Mouse (Mus musculus) cerebellum, postnatal 36 days (tissue): ENCODE results near the gene Cd276.
A peak's percentile ranks its signal among the peaks of the same experiment; 100 is the strongest.

Source experiments
- DNase-seq, 2 experiments: peaks; one replicate each; pipeline ENCODE4 v3.0.0; 2021 to 2022; ENCODE audit warnings: mixed read lengths in 2 of 2

Cd276 gene

DNA sequence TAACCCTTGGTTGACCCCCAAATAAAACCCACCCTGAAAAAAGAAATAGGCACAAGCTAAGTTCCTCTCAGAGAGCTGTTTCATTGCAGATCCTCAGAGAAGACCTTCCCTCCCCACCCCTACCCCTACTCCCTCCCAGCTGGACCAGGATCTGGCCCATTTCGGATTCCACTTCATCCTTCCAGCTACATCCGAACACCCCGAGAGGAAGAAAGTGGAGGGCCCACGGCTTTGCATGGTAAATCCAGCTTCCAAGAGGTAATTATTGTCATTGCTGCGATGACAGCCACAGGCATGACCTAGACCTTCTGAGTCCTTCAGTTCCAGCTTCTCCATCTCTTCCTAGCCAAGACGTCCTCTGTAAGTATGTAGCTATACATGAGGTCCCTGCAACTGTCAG is 4.3 kb downstream of the Cd276 start:
- no peak for DNase-seq

DNA sequence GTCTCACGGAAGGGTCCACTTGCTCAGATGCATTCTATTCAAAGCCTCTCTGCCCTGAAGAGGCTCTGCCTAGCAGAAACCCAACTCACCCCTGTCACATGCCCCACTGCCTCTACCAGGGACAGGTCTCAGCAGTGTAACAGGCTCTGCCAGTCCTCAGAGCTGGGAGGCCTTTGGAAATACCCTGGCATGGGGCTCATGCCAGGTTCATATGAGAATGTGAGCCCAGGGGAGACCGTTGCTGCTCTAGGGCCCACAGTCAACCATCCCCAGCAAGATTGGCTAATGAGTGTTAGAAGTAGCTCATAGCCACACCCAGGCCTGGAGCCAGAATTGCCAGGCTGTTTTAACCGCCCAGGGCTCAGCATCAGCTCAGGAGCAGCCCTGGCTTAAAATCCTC is 5.5 kb downstream of the Cd276 start:
- peak in 1 of 2 experiments; percentile 36 for DNase-seq

DNA sequence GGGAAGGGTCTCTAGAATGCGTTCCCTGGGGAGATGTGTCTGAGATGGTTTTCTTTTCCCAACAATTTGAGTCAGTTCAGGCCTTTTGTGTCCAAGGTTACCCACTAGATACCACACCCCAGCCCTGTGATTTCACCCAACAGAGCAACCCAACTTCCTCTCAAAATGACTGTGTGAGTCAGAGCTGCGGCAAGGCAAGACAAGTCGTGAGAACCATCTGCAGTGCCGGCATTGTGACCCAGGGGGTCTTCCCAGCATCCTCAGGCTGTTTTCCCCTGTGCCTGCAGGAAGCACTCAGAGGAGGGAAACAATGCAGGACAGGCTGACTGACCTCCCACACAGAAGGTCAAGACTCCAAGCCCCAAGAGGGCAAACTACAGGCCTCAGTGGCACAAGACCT is 6.3 kb downstream of the Cd276 start:
- DNase-seq = no peak

DNA sequence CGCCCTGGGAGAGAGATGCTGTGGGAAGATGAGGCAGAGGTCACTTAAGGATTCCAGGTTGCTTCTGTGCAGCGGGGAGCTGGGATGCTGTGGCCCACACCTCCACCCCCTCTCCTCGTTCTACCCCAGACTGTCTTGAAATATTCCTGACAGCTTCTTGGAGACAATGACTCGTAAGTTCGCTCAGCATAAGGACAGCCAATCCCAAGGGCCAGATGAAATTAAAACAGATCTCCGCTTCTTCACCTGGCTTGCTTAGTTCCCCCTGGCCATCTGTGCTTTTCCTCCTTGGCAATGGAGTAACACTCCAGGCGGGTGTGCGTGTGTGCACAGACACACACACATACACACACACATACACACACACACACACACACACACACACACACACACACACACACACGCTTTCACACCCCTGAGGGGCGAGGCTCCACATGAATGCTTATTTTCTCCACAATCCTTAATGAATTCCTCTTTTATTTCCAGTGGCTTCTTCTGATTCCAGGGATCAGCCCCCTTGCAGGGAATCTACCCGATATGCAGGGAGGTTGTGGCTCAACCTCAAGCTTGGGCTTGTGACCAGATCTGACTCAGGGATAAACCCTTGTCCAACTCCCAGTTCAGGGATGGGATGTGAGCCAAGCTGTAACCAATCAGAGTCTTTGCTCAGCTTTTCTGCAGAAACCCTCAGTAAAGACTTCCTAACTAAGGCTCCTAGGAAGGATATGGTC is 8.4 kb downstream of the Cd276 start:
- DNase-seq = peak; percentile 52 to 69

DNA sequence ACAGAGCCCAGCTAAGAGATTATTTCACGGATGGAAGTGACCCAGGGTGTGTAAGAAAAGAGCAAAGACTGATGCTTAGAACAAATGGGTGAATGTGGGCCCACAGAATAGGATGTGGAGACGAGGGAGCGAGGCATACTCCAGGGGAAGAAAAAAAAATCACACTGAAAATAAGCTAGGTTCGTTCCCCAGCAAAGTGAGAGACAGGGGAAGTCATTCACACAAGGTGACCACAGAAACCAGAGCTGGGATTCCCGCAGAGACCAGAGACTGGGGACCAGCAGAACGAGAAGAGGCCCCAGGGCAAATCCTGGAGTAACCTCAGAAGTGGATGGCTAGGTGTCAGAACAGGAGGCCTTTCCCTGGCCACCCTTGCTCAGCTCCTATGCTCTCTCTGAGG is 9.8 kb downstream of the Cd276 start:
- no peak for DNase-seq

DNA sequence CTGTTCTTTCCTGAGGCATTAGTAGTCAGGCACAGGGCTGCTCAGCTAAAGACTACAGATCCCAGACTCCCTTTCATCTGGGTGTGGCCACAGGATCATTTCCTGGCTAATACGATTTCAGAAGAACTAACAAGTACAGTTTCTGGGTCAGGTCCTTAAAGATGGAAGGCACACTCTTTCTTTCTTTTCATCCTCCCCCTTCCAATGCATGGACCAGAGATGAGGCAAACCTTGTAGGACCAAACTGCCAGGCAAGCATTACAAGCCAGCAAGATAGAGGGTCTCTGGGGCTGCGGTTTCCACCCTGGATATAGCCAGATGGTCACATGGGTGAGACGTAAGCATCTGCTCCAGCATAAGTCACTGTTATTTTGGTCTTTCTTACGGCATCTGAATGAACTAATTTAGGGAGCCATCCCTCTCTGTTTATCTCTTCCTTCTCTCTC is 10.3 kb downstream of the Cd276 start:
- no peak for DNase-seq

DNA sequence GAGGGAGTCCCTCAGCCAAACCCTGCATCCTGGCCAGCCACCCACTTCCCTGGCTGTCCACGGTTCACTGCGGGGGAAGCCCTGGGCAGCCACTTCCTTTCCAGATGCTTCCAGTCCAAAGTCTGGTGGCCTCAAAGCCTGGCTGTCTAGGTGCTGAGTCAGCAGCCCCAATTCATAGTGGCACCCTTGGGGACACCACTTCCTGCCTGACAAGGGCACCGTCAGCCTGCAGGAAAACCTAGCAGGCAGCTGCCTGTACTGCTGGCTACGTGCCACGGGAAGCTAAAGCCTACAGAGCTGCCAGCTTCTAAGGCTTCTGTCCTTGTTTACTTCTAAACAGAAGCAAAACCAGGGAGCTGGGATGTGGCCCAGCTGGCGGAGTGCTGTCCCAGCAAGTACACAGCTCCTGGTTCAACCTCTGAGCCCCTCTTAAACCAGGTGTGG is 13.3 kb downstream of the Cd276 start:
- DNase-seq = peak; percentile 58

DNA sequence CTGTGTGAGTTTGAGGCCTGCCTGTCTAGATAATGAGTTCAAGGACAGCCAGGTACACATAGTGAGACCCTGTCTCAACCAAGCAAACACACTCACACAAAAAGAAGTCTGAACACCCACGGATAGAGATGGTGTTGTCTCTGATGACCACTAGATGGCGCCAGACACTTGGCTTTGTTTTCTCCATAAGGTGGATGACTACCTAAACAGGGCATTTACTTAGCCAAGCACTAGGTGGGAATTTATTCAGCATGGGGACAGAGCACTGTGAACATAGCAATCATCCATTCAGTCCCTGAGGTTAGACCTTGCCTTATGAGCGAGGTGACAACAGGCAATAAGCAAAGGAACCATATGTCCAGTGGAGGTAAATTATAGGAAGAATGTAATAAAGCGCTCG is 15.4 kb downstream of the Cd276 start:
- DNase-seq = peak; percentile 59 to 78

DNA sequence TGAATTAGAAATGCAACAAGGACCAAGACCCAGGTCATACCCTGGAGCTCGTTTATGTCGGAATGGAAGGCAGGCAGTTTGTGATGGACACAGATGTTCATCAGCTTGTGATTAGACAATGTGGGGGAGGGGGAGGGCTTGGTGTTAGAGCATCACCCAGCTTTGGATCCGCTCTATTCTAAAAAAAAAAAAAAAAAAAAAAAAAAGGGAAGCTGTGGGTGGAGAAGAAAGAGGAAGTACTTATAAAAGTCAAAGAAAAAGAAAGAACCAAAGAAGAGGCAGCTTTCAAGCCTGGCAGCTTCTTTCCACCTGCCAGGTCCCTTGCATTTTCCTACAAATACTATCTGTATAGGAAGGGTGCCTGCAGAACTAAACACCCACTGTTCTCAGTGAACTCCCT is 17.5 kb downstream of the Cd276 start:
- no peak for DNase-seq

DNA sequence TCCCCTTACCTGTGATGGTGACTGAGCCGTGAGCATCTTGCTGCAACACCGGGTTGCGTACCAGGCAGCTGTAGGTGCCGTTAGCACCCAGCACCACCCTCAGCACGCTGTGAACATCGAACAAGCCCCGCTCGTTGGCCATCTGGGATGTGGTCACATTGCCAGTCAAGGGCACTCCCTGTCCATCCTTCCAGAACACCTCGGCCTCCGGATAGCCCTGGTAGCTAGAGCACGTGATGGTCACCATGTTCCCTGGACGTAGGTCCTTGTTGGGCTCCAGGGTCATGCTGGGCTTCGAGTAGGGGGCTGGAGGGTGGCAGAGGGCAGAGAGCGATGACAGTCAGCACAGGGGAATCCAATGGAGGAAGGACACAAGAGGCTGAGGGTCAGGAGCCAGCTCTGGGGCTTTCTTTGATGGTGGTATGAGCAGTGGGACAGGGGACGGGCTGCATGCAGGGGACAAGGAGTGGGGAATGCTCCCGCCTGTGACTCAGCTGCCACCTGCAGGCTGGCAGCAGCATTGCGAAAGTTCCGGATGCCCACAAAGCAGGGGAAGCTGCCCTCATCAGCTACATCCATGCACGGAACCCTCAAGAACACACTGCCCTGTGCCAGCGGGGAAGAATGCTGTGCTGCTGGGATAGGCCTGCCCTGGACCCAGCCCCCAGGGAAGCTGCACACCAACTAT is 19.6 kb downstream of the Cd276 start:
- peak in 1 of 2 experiments; percentile 46 for DNase-seq

DNA sequence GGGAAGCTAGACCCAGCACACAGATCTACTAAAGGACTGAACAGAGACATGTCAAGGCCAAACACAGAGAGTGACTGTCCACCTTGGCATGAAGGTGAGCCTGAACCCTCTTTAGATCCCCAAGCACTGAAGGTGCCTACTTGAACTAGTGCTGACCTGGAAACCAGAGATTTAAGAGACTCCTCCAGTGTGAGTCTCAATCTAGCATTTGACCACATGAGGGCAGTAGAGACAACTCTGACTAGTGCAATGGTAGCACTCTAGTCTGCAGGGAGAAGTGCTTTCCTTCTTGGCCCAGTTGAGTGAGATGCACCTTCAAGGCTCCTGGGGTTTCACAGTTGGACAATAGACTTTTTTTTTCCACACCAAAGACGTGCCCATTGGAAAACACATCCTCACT is 20.5 kb downstream of the Cd276 start:
- peak; percentile 36 to 77 for DNase-seq

DNA sequence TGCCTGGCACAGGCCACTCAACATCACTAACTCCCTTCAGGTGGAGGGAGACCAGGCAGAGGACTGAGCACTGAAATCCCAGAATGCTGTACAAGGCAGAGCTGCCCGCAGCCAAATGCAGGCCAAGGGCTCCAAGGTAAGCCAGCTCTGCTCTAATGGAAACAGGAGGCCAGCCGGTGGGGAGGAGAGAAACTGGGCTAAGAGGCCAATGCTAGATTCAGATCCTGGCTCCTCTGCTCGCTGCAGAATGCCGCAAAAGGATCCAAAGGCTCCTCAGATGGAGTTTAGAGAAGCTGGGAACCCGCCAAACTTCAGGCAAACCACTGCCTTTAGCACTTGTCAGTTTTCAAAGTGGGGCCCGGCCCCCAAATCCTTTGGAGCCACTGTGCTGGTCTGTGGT is 21.9 kb downstream of the Cd276 start:
- DNase-seq = peak; percentile 73 to 77

DNA sequence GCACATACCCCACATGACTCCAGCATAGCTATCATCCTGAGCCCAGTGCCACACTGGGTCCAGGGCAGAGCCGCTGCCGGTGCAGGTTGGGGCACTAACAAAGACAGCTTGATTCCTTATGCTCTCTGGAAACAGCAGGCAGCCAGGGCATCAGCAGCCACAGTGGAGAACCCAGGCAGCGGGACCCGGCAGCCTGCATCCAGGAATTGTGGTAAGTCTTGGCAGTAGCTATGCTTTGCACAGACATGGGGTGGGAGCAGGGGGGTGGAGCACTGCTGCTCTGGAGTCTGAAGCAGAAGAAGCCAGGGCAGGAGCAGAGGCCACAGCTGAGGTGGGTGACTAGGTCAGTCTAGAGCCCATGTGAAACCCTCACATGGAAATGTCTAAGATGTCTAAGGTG is 23.0 kb downstream of the Cd276 start:
- no peak for DNase-seq

DNA sequence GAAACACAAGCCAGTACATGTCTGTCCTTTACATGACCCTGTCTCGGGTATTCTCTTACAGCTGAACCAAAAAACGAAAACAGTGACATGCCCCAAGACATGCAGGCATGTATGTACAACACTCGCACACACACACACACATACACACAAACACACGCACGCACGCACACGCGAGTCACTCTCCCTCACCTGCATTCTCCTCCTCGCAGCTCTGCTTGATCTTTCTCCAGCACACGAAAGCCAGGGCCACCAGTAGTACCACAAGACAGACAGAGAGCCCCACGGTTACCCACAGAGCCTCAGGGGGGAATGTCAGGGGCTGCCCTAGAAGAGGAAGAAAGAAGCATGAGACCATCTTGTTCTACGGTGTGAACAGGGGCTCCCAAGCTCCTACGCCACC is 24.8 kb downstream of the Cd276 start:
- no peak for DNase-seq

DNA sequence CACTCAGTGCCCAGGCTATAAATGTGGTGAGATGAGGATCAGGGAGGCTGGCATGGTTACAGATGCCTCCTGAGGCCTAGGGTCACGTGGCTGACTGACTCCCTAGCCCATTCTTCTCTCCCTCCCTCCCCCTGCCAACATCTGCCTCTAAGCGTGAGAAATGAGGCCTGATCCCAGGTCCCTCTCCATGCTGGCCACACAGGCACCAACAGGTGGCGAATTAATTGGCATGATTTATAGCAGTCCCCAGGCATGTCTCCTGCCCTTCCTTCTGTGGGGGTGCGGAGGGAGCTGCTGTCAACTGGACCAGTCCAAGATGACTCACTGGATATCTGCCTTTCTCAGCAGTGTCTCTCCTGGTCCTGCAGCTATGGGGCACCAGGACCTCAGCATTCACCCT is 27.4 kb downstream of the Cd276 start:
- DNase-seq = no peak

DNA sequence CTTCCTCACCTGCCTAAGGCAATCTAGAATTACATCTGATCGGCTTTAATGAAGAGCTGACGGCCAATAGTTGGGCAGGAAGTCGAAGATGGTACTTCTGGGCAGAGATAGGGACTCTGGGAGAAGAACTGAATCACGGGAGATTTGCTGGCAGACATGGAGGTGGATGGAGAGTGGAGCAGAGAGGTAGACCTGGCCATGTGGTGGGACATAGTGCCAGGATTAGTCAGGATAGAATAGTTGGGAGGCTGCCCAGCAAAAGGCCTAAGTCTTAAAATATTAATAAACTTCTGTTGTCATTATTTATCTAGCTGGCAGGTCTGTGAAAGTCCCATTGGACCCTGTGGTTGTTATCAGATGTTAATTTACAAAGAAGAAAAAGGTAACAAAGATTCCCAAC is 30.1 kb downstream of the Cd276 start:
- DNase-seq = peak in 1 of 2 experiments; percentile 33

DNA sequence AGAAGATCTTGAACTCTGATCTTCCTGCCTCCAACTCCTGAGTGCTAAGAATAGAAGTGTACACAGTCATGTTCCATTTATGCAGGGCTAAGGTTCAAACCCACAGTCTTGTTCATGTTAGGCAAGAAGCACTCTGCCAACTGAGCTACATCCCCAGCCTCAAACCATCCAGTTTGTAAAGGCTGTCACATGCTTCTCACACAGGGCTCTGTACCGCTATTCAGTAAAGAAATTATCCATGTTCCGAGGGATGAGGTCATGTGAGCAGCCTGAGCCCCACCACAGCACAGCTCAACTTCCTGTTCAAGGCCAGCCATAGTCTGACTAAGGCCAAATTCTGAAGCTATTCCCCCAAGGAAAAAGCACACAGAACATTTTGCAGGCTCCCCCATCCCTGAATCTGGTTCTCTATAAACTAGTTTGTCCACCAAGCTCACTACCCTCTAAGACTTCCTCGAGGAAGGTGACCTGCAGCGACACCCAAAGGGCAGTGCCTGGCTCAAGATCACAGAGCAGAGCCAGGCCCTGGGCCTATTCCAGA is 33.3 kb downstream of the Cd276 start:
- no peak for DNase-seq

DNA sequence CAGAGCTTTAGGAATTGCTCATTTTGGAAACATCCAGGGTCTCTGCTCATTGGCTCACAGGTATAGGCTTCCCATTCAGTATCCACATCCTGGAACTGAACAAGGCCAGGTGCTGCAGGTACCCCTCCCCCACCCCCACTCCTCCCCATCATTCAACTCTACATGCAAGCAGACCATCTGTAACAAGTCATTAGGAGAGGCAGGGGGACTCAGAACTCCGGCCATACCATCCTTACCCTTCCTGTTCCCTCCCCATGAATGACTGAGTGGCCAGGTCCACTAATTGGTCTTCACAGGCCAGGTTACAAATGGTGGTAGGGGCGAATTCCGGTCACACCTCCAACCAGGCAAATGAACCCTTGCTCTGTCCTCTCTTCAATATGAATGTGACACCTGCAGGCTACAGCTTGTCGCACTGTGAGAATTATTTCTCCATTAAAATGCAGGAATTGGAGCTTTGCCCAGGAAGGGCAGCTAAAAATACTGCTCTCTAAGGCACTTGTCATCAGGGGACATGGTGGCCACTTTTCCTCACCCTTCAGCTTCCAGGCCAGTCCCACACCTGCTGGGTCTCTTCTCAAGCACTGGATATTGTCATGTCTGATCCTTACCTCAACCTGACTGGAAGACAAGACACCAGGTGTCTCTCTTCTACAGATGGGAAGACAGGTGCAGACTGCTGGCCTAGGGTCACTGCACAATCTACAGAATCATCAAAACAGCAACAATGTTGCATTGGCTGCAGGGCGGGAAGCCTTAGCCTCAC is 34.2 kb downstream of the Cd276 start:
- DNase-seq = peak; percentile 55 to 72

DNA sequence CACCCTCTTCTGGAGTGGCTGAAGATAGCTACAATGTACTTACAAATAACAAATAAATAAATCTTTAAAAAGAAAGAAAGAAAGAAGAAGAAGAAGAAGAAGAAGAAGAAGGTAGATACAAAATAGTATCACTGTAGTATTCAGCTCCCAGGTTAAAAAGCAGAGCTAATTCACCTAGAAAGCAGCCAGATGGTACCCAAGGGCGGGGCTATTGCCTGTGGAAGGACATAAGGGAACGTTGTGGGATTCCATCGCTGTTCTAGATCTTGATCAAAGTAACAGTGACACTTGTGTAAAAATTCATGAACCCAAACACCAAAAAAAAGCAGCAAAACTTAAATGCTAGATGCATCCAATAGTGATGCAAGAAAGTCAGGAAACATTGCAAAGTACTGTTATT is 35.3 kb downstream of the Cd276 start:
- DNase-seq = peak; percentile 45 to 47

DNA sequence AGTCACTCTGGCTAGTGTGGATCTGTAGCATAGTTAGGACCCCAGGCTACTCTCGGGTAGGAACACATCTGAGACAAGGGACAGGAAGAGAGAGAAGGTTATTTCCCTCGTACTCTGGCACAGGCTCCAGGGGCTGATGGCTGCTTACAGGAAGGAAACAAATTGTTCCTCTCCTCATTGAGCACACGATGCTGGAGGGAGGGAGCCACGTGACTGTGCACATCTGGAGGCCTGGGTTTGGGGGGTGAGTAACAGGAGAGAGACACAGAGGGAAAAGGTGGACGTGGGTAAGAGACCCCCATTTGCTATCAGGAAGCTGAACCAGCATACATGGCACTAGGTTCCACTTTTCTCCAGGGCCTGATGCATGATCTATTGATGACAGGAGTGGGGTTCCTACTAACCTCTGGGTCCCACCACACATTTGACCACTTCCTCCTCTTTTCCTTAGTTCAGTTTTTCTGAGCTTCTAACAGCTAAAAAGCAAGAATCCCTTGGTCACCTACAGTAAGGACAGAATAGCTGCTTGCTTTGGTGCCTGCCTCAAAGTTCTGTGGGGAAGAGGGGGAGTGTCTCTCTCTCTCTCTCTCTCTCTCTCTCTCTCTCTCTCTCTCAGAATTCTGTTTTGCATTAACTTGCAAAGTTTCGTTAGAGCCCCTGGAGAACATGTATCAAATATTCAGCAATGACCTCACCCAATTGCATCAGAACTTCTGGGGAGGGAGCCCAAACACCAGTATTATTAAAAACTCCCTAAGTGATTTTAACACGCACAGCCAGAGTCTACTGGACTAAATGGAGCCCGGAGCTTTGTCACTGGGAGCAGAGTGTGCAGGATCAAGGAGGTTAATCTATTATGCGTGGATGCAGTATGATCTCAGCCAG is 37.1 kb downstream of the Cd276 start:
- DNase-seq = no peak

DNA sequence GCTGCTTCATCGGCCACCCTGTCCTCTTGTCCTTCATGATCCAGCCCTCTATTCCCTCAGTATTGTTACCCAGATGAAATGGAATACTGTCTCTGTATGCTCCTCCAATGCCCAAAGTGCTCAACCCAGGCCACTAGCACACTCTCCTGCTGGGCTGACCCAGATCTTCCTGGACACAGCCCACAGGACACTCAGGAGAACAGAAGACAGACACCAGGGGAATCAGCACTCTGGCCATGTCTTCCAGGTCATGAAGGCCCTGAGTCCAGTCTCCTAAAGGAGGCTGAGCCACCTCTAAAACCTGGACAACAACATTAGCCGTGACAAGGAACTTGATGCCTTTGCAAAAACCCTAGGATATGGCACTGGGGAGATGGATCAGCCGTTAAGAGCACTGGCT is 38.8 kb downstream of the Cd276 start:
- peak; percentile 57 to 69 for DNase-seq

DNA sequence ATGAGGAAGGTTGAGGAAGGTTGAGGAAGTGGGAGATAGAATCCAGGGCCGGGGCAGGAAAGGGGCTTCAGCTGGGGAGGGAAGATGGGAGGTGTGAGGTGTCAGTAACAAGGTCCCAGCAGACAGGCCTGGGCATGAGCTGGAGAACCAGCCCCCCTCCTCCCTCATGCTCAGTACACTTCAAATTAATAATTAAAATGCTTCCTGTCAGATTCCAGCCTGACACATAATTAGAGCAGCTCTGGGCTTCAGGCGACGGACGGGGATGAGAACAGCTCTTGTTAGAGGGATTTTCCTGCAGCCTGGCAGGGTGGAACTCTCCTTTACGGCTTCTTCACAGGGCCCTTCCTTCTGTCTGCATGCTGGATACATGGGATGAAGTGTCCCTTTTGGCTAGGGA is 41.5 kb downstream of the Cd276 start:
- no peak for DNase-seq
